Mouse (Mus musculus) CH12.LX (cell line): ENCODE results near the gene Gm20388. TPM values are rescaled to one million over a fixed set of nuclear protein-coding genes. Genes with fewer than 3 reads are reported as not detected.

ENCODE experiments used
- DNase-seq: peaks from one replicate; pipeline ENCODE4 v3.0.0-alpha.2; 2013; ENCODE audit errors: extremely low read depth
- H3K27ac ChIP-seq: 2 replicates; pipeline ENCODE4 v1.5.1; 2012; ENCODE audit warnings: low read depth, mild to moderate bottlenecking, control low read depth, moderate library complexity; ENCODE audit not compliant: insufficient read depth
- H3K27me3 ChIP-seq: replicated peaks from 2 replicates; pipeline ENCODE3; 2012; ENCODE audit warnings: inconsistent platforms
- H3K36me3 ChIP-seq, 2 experiments: replicated peaks in 1 of 2; 2 replicates each; pipeline versions ENCODE3 to v1.6.1; 2012; ENCODE audit warnings: inconsistent platforms in 1 of 2, low read length in 1 of 2, mild to moderate bottlenecking in 1 of 2, mixed read lengths in 1 of 2, moderate library complexity in 1 of 2; ENCODE audit not compliant: control insufficient read depth in 1 of 2, insufficient read depth in 1 of 2
- H3K4me1 ChIP-seq, 2 experiments: 2 replicates each; pipeline ENCODE4 v1.6.1; 2012; ENCODE audit warnings: inconsistent platforms in 1 of 2, moderate library complexity in 1 of 2; ENCODE audit not compliant: insufficient read depth in 2 of 2, control insufficient read depth in 1 of 2
- H3K4me2 ChIP-seq: 2 replicates; pipeline ENCODE4 v1.6.1; 2012; ENCODE audit warnings: low read depth, mild to moderate bottlenecking, control low read depth; ENCODE audit not compliant: poor library complexity, insufficient read depth, severe bottlenecking
- H3K4me3 ChIP-seq, 3 experiments: fragments of 150-350 bp in 1 of 3; sonication (generic) in 1 of 3; replicated peaks in 1 of 3; 2 replicates each; pipeline versions ENCODE3 to v1.5.1; 2011 to 2012; ENCODE audit warnings: low read depth in 2 of 3, low read length in 2 of 3, mild to moderate bottlenecking in 2 of 3, moderate library complexity in 2 of 3, control low read depth in 1 of 3, improper control_type of control experiment in 1 of 3, inconsistent platforms in 1 of 3, mixed read lengths in 1 of 3; ENCODE audit not compliant: poor library complexity in 1 of 3
- H3K79me2 ChIP-seq: replicated peaks from 2 replicates; pipeline ENCODE4 v1.6.1; 2012; ENCODE audit warnings: mild to moderate bottlenecking, moderate library complexity; ENCODE audit not compliant: control insufficient read depth, poor library complexity, insufficient read depth, severe bottlenecking; ENCODE audit errors: extremely low read depth
- H3K9ac ChIP-seq: 2 replicates; pipeline ENCODE4 v1.6.1; 2012; ENCODE audit warnings: low read depth, mild to moderate bottlenecking, control low read depth, moderate library complexity; ENCODE audit not compliant: insufficient read depth
- H3K9me3 ChIP-seq: replicated peaks from 2 replicates; pipeline ENCODE3; 2012; ENCODE audit warnings: low read length, inconsistent platforms, mixed read lengths
- BHLHE40 ChIP-seq: IDR thresholded peaks from 2 replicates; pipeline ENCODE4 v1.6.1; 2011; ENCODE audit warnings: mild to moderate bottlenecking, low read depth, low read length, improper control_type of control experiment
- CHD1 ChIP-seq: IDR thresholded peaks from 2 replicates; pipeline ENCODE4 v1.6.1; 2012; ENCODE audit warnings: low read depth, low read length, improper control_type of control experiment, inconsistent platforms
- CHD2 ChIP-seq: IDR thresholded peaks from 2 replicates; pipeline ENCODE4 v1.6.1; 2011; ENCODE audit warnings: low read length, improper control_type of control experiment
- CTCF ChIP-seq, 2 experiments: IDR thresholded peaks in 1 of 2; conservative IDR thresholded peaks in 1 of 2; 2 replicates each; pipeline ENCODE4 v1.5.1; 2011 to 2012; ENCODE audit warnings: low read depth in 2 of 2, low read length in 2 of 2, improper control_type of control experiment in 1 of 2, inconsistent platforms in 1 of 2, mild to moderate bottlenecking in 1 of 2, moderate library complexity in 1 of 2
- ELF1 ChIP-seq: IDR thresholded peaks from 2 replicates; pipeline ENCODE4 v1.6.1; 2014; ENCODE audit warnings: low read depth, mild to moderate bottlenecking, inconsistent platforms, low read length, improper control_type of control experiment
- EP300 ChIP-seq: IDR thresholded peaks from 2 replicates; pipeline ENCODE4 v1.6.1; 2011; ENCODE audit warnings: low read length, improper control_type of control experiment
- MEF2A ChIP-seq: IDR thresholded peaks from 2 replicates; pipeline ENCODE4 v1.6.1; 2014; ENCODE audit warnings: low read depth, mild to moderate bottlenecking, inconsistent platforms, low read length, improper control_type of control experiment, borderline replicate concordance
- NRF1 ChIP-seq: IDR thresholded peaks from 2 replicates; pipeline ENCODE4 v1.6.1; 2014; ENCODE audit warnings: low read depth, mild to moderate bottlenecking, inconsistent platforms, low read length, improper control_type of control experiment, moderate library complexity
- POLR2A ChIP-seq: IDR thresholded peaks from 2 replicates; pipeline ENCODE4 v1.6.1; 2011; ENCODE audit warnings: low read depth, mild to moderate bottlenecking, improper control_type of control experiment, low read length
- POLR2AphosphoS2 ChIP-seq: IDR thresholded peaks from 2 replicates; pipeline ENCODE4 v1.6.1; 2011; ENCODE audit warnings: low read depth, low read length, improper control_type of control experiment
- RAD21 ChIP-seq: IDR thresholded peaks from 2 replicates; pipeline ENCODE4 v1.6.1; 2011; ENCODE audit warnings: low read depth, mild to moderate bottlenecking, low read length, improper control_type of control experiment, moderate library complexity
- SMC3 ChIP-seq: IDR thresholded peaks from 2 replicates; pipeline ENCODE4 v1.6.1; 2011; ENCODE audit warnings: low read depth, low read length, improper control_type of control experiment
- TBP ChIP-seq: conservative IDR thresholded peaks from 2 replicates; pipeline ENCODE4 v1.6.1; 2011; ENCODE audit warnings: low read depth, low read length, improper control_type of control experiment
- TCF12 ChIP-seq: IDR thresholded peaks from 2 replicates; pipeline ENCODE4 v1.6.1; 2014; ENCODE audit warnings: low read depth, mild to moderate bottlenecking, inconsistent platforms, low read length, improper control_type of control experiment
- UBTF ChIP-seq: IDR thresholded peaks from 2 replicates; pipeline ENCODE4 v1.6.1; 2012; ENCODE audit warnings: low read depth, mild to moderate bottlenecking, inconsistent platforms, low read length, improper control_type of control experiment, moderate library complexity
- dilution Hi-C: fragments of 300-500 bp; cut with MboI; formaldehyde crosslinking; loops from 2 replicates; pipeline ENCODE4 v1.14.3; 2020; ENCODE audit warnings: low sequenced_read_pairs; ENCODE audit not compliant: extremely low pct_unique_long_range_greater_than_20kb, extremely low pct_ligation_motif_present
- in situ Hi-C: fragments of 300-500 bp; cut with MboI; formaldehyde crosslinking; loops from 3 replicates; pipeline ENCODE4 v1.14.3; 2019; ENCODE audit warnings: low sequenced_read_pairs, low pct_ligation_motif_present, low pct_unique_long_range_greater_than_20kb, mixed read lengths
- polyA plus RNA-seq: library from polyadenylated mRNA; unstranded; fragments of >175 nt; gene quantifications from 2 replicates; pipeline ENCODE4 v1.2.1, GENCODE M21; 2012; ENCODE audit warnings: low read depth; ENCODE audit not compliant: insufficient read length
- total RNA-seq, 2 experiments: library from RNA; depleted of rRNA; stranded (reverse); fragments of 300-350 nt in 1 of 2; fragments of >200 nt in 1 of 2; gene quantifications; 2 replicates each; pipeline ENCODE4 v1.2.3; 2012 to 2014

Gm20388 gene
- total and polyA plus RNA-seq, 3 experiments: 14.8 to 26.3 (median 22.2) TPM

- dilution Hi-C loops: no loop called here
These were observed 622.0 kb downstream of the Gm20388 start for GRCm38 (mm10) chr8:120532517-120533215.

GRCm38 (mm10) chr8:120533380-120533779, 622.7 kb downstream of the Gm20388 start:
- Histone ChIP-seq H3K36me3 (peaks cover 0 to 7% of the 10 kb centered on the region in 2 experiments), H3K4me3 (no peak overlapping the region), H3K4me1 (peaks cover 37 to 77% of the 10 kb centered on the region in 2 experiments), H3K9ac (peak overlapping the region; percentile 10; the same call in 1 of the 2 replicates), H3K4me2 (peak overlapping the region; percentile 89), H3K27me3 (peaks cover 14% of the 10 kb centered on the region), H3K9me3 (no peaks in the 10 kb centered on the region), H3K27ac (peak overlapping the region; percentile 85), H3K79me2 (peaks cover 43% of the 10 kb centered on the region)
- DNase-seq: no peak
- TF ChIP-seq TBP: no peak
- TF ChIP-seq CHD2: no peak
- TF ChIP-seq UBTF: no peak
- TF ChIP-seq CTCF (conservative IDR thresholded peaks at IDR 0.05 in 1 of 2, IDR thresholded peaks at IDR 0.05 in 1 of 2; ENCODE audit: low read depth in 2 of 2, low read length in 2 of 2): no peak; a peak in 1 of 4 replicates
- TF ChIP-seq RAD21: no peak
- TF ChIP-seq POLR2AphosphoS2: no peak
- no peak for TF ChIP-seq SMC3
- no peak for TF ChIP-seq EP300
- TF ChIP-seq CHD1: no peak
- in situ Hi-C loops (loop anchor here (10.0 kb wide), 1 partner anchor 209 kb away; no protein-coding TSS in a partner anchor), dilution Hi-C loops (no loop called here)

More at GRCm38 (mm10) chr8:120532517-120533215, 622.0 kb downstream of the Gm20388 start:
- Histone ChIP-seq H3K4me2 (peak overlapping the region; percentile 89), H3K9ac (peak overlapping the region; percentile 50), H3K27me3 (peaks cover 14% of the 10 kb centered on the region), H3K4me1 (peaks cover 43 to 82% of the 10 kb centered on the region in 2 experiments), H3K79me2 (peaks cover 39% of the 10 kb centered on the region), H3K36me3 (peaks cover 0 to 7% of the 10 kb centered on the region in 2 experiments), H3K9me3 (no peaks in the 10 kb centered on the region), H3K4me3 (peak overlapping the region in 1 of 3 experiments; percentile 37), H3K27ac (peak overlapping the region; percentile 85)
- TF ChIP-seq ELF1 (peak; percentile 23; the same call in 1 of the 2 replicates), TCF12 (peak; percentile 61; the same call in 1 of the 2 replicates), MEF2A (peak; percentile 34; the same call in 1 of the 2 replicates), BHLHE40 (0 out of 2 replicates have a peak, but pooled peaks have one; percentile 29), POLR2AphosphoS2 (no peak), CHD2 (peak; percentile 30; the same call in 1 of the 2 replicates), RAD21 (no peak), NRF1 (0 out of 2 replicates have a peak, but pooled peaks have one; percentile 9), EP300 (peak; percentile 49), POLR2A (peak; percentile 30; the same call in 1 of the 2 replicates)
- in situ Hi-C loops: loop anchor here (10.0 kb wide), 1 partner anchor 208 kb away; no protein-coding TSS in a partner anchor
- DNase-seq: peak; percentile 63
